Mouse (Mus musculus): ENCODE data around the gene Ddx31.

Ddx31 gene

DNA sequence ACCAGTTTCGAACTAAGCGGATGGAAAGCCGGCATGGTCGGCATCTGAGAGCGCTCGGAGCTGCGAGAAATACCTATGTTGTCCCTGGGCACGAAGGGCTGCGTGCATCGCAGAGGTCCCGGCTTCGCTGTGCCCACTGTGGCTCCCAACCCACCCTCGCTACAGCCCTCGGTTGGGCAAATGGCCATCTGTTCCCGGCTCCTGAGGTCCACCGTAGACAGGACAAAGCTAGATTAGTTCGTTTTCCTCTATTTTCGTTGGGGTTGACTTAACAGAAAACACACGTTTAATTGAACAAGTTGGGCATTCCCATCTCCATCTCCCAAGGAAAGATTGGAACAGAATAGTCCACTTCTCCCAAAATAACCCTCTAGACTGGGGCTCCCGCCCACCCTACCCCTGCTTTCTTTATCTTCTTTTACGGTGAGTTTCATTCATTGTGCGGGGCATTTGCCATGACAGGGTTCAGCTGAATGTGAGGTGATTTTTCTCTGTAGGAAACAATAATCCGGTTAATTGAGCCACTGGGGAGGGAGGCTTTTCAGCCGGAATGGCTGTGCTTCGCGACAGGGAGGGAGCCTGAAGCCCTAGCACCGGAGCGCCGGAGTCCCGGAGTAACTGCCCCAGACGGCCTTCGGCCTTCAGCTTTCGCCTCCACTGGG lies 72.0 kb downstream of the Ddx31 start:
- DNase-seq (ENCODE audit: extremely low spot score): peak; percentile 51

DNA sequence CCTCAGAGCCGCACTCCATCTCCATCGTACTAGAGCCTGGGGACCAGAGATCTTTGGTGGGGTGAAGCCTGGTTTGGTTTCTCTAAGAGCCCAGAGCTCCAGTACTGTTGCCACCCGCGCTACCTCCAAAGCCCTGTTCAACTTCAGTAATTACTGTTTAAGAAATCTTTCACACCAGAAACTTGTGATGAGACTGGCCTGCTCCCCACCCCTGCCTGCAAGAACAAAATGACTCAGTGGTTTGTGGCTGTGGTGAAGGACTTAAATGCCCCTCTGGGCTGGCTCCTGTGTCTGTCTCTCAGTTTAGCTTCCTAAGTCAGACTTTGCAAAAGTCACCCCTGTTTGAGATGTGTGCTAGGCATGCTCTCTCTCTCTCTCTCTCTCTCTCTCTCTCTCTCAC lies 72.8 kb downstream of the Ddx31 start:
- DNase-seq (ENCODE audit: extremely low spot score): no peak

DNA sequence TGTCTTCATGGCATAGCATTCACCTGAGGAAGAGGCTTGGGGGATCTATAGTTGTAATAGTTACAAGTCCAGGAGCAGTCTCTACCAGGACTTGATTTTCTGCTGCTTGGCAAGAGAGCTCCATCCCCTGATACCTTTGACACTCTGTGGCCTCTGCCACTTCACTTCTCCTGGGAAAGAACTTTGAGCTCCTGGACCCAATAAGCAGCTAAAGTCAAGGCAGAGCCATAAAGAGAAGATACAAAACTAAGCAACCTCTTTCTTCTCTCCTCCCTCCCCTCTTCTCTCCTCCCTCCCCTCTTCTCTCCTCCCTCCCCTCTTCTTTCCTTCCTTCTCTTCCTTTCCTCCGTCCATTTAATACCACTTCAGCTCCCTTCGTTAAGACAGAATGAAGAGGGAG lies 73.9 kb downstream of the Ddx31 start:
- no peak for DNase-seq (ENCODE audit: extremely low spot score)

DNA sequence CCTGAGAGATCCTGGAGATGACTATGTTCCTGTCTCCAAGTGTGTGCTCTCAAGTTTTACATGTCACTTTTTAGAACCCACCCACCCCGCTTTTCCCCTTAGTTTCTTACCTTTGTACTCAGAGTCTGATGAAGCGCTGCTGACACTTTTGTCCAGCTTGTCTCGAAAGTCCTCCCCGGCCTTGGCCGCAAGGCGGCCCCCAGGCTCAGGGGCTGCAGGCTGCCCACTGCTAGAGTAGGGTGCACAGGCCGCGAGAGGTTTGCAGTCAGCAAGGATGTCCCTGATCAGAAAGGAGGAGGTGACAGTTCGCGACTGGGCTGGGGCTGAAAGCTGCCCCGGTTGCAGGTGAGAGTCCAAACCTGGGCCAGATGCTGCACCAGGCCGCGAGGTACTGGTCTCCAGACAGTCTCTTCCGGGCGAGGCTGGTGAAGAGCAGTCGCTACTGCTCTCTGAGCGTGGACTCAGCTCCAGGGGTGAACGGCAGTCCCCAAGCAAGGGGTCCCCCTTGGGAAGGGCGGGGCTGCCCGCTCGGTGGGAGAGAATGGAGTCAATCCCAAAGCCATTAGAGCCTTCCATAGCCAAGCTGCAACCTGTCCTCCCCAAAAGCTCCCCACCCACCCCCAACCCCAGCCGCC lies 75.0 kb downstream of the Ddx31 start:
- no peak for DNase-seq (ENCODE audit: extremely low spot score)

DNA sequence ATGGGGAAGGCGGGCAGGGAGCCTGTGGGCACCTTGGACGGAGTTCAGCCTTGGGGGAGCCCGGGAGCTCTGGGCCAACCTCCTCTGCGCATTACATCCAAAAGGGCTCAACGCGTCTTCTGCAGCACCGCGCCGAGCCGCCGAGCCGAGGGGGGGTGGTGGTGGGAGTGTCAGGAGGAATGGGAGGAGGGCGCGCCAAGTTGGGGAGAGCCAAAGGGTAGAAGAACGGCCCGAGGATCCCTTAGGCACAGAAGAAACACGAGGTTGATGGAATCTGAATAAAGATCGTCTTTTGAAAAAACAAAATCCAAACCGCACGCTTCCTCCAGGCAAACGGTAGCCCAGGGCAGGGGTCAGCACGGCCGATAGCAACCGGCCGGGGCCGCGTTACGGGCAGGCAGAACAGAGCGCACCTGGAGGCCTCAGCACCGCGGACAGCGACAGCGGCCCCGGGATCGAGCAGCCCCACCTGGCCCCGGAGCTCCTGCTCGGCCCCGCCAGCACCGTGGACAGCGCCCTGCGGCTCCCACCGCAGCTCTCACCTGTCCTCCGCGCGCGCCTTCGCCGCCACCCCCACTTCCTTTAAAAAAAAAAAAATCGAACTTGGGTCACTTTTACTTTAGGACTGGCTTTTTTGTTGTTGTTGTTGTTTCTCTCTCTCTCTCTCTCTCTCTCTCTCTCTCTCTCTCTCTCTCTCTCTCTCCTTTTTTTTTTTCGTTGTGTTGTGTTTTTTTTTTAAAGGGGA lies 75.7 kb downstream of the Ddx31 start:
- peak; percentile 79 for DNase-seq (ENCODE audit: extremely low spot score)

DNA sequence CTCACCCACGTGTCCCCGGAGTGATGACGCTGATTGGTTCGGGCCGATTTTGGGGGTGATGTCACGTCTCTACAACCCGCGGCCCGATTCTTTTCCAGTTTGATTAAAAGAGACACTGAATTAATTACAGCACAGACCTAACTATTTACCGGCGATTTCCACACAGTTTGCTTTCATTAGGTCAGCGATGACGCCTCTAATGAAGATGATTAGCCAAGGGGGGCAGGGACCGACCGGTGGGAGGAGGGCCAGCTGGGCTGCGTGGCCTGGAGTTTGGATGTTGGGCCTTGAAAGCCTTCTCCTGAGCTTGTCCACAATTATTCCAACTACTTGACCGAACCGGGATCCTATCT lies 76.3 kb downstream of the Ddx31 start, which contains the start of gene Barhl1:
Gene Barhl1, minus strand, starts transcription at position 156 of the 353 bp plus-strand sequence.
- DNase-seq (ENCODE audit: extremely low spot score): no peak

DNA sequence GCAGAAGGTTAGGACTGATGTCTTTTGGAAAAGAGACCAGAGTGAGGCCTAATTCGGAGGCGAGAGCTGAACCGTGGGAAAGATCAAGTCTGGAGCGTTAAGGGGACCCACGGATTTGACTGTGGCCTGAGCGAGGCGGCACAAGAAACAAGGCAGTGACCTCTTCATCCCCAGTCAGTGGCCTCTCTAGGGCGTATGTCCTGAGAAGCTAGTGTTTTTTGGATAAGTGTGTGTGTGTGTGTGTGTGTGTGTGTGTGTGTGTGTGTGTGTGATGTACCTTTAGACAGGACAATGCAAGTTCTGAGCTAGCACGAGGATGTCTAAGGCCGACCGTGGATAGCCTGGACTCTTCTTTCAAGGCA lies 76.9 kb downstream of the Ddx31 start:
- peak; percentile 22 for DNase-seq (ENCODE audit: extremely low spot score)

DNA sequence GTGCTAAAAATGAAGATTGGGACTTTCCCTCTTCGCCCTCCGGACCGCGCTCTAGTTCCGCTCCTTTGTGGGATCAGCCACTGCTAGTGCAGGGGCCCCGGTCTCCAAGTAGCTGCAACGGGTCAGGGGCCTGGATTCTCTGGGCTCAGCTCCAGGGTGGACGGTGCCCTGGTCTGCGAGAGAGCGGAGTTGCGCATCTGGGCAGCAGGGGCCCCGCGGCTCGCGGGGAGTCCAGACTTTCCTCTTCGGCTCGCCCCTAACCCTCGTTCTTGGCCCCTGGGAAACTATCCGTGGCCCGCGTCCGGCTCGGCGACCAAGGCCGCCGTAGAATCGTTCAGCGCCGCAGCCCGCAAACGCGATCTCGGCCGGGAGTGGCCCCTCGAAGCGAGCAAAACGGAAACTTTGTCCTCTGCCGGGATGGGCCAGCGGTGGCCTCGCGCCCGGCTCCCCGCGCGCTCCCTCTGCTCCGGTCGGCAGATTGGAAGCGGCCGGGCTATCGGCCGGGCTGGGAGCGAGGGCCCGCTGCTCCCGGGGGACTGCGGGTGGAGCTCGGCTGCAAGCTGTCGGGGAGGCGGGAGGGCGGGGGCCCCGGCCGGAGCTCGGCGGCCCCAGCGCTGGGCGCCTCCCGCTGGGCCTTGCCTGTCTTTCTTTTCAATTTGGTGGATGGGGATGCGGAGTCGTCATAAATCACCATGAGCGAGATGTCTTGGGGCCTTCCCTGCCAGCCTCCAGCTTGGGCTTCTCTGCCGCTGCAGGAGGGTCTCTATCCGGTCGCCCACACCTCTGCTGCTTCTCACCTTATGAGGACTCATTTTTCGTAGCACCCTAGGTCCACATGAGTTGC lies 77.5 kb downstream of the Ddx31 start:
- peak; percentile 59 for DNase-seq (ENCODE audit: extremely low spot score)

DNA sequence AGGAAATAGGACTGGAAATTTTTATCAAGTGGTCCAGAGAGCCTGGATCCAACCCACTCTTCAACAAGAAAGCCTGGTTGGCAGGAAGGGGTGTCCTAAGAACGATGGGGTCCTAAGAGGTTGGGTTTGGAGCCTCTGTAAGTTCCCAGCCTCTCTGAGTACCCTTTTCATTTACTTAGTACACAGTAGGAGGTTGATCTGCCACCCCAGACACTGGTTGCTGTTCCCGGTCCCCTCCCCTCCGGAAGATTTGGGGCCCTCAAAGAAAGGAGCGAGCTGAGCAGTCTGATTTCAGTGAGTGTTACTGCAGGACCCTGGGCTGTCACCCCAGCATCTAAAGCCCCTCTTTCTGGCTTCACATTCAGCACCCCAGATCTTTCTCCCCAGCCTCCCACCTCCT lies 78.8 kb downstream of the Ddx31 start:
- DNase-seq (ENCODE audit: extremely low spot score): no peak

DNA sequence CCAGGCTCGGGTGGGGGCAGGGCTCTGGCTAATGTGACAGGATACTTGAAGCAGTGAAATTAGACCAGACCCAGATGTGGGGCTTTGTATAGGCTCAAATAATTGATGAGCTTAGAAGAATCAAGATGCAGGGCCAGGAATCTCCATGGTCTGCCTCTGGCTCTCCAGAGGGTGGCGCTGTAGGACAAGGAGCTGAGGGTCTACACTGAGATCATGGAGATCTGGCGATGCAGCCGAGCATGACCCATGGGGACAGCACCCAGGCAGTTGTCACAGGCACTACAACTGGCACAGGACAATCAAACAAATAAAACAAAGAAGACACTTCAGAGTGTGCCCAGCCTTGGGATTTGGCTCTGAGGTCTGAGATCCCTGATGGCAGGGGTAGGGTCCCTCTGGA lies 83.7 kb downstream of the Ddx31 start:
- DNase-seq (ENCODE audit: extremely low spot score): peak; percentile 82

DNA sequence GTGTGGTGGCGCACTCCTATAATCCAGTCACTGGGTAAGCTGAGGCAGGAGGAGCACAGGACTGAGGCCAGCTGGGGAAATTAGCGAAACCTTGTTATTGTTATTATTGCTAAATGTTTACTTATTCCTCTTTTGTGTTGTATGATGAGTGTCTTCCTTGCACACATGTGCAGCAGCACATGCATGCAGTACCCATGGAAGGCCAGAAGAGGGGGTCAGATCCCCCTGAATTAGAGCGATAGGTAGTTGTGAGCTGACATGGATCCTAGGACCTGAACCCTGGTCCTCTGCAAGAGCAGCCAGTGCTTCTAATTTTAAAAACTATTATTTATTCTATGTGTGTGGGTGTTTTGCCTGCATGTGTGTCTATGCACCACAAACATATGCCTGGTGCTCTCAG lies 90.4 kb downstream of the Ddx31 start:
- no peak for DNase-seq (ENCODE audit: extremely low spot score)

DNA sequence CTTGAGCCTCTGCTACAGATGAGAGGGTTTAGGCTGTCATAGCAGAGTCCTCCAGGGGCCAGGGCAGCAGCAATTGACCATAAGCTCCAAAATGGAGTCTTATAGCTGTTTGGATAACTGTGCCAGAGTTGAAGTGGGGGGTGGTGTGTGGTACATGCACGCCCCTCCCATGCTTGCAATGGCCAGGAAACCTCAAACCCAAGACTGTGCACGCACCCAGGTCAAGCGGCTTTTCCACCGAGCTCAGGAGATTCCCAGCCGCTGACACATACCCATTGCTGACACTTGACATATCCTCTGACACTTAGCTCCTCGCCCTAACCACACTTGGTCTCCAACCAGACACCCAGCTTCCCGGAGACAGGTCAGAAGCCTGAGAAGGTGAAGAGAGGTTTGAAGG lies 98.8 kb downstream of the Ddx31 start:
- no peak for DNase-seq (ENCODE audit: extremely low spot score)

DNA sequence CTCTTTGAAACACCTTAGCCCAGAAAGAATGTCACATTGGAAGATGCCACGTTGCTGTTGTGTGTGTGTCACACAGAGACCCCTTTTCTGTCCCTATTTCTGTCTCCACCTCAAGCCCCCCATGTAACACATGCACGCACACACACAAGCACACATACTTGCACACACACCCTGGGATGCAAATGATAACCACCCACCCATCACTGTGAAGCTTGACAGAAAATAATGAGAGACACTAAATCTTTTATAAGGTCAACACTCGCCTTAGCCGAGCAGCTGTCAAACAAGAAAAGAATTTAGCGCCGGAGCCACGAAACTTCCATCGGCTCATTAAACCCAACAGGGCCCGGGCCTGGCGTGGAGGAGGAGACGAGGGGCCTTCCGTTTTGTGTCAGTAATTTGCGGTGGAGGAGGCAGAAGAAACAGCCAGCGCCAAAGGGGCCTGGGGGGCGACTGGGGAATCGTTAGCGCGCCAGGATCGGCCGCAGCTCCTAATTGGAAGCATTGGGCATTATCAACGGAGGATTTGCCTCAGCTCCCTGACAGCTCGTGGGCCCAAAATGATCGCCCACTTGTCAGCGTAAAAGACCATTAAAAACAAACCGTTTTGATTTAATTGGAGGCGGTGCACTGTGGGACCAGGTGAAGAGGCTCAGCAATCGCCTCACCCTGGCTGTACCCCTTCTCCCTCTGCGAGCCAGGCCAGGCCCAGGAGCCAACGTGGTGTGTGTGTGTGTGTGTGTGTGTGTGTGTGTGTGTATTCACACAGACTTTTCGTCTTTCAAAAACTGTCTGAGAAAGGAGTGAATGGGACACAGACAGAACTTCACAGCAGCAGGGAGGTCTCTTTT lies 103.7 kb downstream of the Ddx31 start:
- DNase-seq (ENCODE audit: extremely low spot score): no peak

DNA sequence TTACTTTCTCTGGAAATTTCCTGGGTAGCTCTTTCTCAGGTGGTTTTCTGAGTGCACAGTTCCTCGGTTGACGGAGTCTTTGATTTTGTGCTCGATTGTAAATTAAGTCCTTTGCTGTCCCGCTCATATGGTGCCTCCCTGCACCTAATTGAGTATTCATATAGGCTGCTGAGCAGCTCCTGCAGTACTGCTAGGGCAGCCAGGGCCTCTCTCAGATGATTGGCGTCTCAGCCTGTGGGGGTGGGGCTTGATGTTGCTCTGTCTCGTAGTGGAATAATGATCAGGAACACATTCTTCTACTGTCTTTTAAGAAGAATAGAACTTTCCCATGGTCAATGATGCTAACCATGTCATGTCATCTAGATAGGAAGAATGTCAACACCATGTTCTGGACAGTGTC lies 105.2 kb downstream of the Ddx31 start:
- DNase-seq (ENCODE audit: extremely low spot score): no peak

DNA sequence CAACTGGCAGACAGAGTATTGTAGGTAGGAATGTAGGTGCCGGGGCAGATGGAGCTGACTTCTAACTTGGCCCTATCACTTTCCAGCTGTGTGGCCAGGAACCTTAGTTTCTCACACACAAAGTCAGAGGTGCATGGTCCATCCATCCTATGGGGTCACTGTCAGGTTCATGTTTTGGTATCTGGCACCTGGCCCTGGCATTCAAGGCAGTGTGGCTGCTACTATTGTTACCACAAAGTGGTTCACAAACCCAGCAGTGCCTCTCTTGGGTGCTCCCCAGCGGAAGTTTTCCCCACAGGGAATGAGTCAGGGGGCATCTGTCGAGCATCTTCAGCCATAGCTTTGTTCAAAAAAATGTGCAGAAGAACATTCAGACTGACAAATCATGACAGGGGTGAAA lies 106.1 kb downstream of the Ddx31 start:
- no peak for DNase-seq (ENCODE audit: extremely low spot score)

DNA sequence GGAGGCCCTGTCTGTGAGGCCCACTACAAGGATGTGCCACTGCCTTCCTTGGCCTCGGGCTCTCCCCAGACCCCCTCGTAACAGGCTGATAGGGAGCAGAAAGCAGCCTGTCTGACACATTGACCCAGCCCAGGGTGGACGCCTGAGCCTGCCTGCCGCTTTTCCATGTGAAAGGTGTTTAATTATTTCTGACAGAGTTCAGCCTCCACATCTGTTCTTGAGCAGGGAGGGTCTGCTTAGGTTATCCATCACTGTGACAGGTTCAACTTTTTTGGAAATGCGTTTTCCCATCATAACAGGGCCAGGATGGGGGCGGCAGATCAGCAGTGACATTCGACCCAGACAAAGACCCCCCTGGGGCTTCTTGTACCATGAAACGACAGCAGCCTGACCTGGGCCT lies 112.8 kb downstream of the Ddx31 start:
- peak; percentile 42 for DNase-seq (ENCODE audit: extremely low spot score)

DNA sequence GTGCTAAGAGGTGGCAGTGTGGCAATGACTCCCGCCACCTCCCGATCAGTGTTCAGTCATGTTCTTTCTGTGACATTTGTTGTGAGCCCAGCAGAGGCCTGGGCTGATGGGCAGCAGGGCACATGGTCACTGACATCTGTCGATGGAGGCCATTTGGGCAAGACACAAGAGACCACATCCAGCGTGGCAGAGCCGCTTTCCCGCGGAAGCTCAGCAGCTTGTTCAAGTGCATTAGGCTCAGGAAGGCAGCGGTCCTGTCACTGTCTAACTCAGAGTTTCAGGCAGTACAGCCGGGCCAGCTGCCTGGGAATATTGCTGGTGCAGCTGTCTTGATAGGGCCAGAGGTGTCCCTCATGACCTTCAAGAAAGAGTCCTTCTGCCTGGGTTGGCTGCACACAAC lies 114.4 kb downstream of the Ddx31 start:
- DNase-seq (ENCODE audit: extremely low spot score): no peak

All from embryo, embryonic 9.5 days (tissue).